Mouse (Mus musculus) intestine, postnatal 0 days (tissue): ENCODE data around the gene Cntn2. TPM values are rescaled to one million over a fixed set of nuclear protein-coding genes. Genes with fewer than 3 reads are reported as not detected.

ENCODE experiments used
- ATAC-seq: fragments of 200-750 bp; cut with Nextera tagmentation; 2 replicates; pipeline ENCODE4 v1.8.0; 2017; ENCODE audit warnings: mild to moderate bottlenecking, moderate TSS enrichment, moderate library complexity
- H3K27ac ChIP-seq: fragments of 300-500 bp; sonication (generic); 2 replicates; pipeline ENCODE4 v1.5.1; 2014; ENCODE audit warnings: mild to moderate bottlenecking, low read depth, low read length, moderate library complexity
- H3K27me3 ChIP-seq: fragments of 300-500 bp; sonication (generic); replicated peaks from 2 replicates; pipeline ENCODE4 v1.6.1; 2014; ENCODE audit warnings: low read length, mixed read lengths; ENCODE audit not compliant: control insufficient read depth, insufficient read depth
- H3K36me3 ChIP-seq: fragments of 300-500 bp; sonication (generic); 2 replicates; pipeline ENCODE4 v1.6.1; 2014; ENCODE audit warnings: mild to moderate bottlenecking, moderate library complexity; ENCODE audit not compliant: control insufficient read depth, insufficient read depth
- H3K4me1 ChIP-seq: fragments of 300-500 bp; sonication (generic); replicated peaks from 2 replicates; pipeline ENCODE4 v1.6.1; 2014; ENCODE audit warnings: antibody characterized with exemption, low read length, mixed read lengths; ENCODE audit not compliant: control insufficient read depth, insufficient read depth
- H3K4me2 ChIP-seq: fragments of 300-500 bp; sonication (generic); replicated peaks from 2 replicates; pipeline ENCODE4 v1.6.1; 2014; ENCODE audit warnings: low read depth, mild to moderate bottlenecking, moderate library complexity
- H3K4me3 ChIP-seq: fragments of 300-500 bp; sonication (generic); 2 replicates; pipeline ENCODE4 v1.5.1; 2014; ENCODE audit warnings: low read depth, low read length
- H3K9ac ChIP-seq: fragments of 300-500 bp; sonication (generic); 2 replicates; pipeline ENCODE4 v1.6.1; 2014; ENCODE audit warnings: mild to moderate bottlenecking, low read depth, low read length
- H3K9me3 ChIP-seq: fragments of 300-500 bp; sonication (generic); 2 replicates; pipeline ENCODE4 v1.6.1; 2016; ENCODE audit warnings: mixed run types; ENCODE audit not compliant: control insufficient read depth
- CTCF ChIP-seq: sonication (generic); IDR thresholded peaks from 2 replicates; pipeline ENCODE4 v1.5.1; 2016; ENCODE audit warnings: low read depth, mild to moderate bottlenecking, control low read depth, antibody characterized with exemption, moderate library complexity
- WGBS: fragments of 180-500 bp; shearing (Covaris S2); extraction: QIAGEN DNeasy Blood & Tissue Kit; methylation state at CpG from one replicate; pipeline ENCODE4 v1.1.7; 2014; 5-methylcytosine and 5-hydroxymethylcytosine counted together
- polyA plus RNA-seq: library from polyadenylated mRNA; unstranded; fragments of >200 nt; fragmentation: Nextera tagmentation; extraction: Ambion mirVana; gene quantifications from 2 replicates; pipeline ENCODE4 v1.2.1, GENCODE M21; 2015

Gene Cntn2
- polyA plus RNA-seq = 0.14 and 0.29 TPM in 2 replicates

DNA sequence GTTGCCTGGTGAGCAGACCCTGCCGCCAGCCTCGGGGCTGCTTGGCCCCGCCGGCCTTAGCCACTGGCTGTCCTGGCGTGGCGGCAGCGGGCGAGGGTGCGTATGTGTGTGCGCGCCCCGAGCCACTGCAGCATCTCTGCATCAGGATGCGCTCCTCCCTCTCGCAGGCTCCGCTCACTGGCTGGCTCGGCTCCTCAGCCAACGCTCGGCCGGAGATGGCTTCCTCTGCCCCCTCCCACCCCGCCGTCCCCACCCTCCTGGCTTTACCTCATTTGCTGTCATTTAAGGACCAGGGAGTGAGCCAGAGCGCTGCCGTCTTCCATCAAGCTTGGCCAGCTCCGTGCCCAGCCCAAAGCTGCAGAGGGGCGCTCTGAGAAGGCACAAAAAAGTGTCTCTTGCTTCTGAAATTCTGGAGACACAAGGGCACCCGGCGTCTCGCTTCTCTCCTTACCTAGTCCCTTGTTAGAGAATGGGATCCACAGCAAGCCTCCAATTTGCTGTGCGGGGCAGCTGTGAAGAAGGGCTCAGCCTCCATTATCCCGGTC lies at the start of gene Cntn2:
Cntn2 (minus strand) TSS at position 495 of the 545 bp plus-strand sequence.
- TF ChIP-seq CTCF = no peak
- 5% methylated on average over 30 of the region's 30 CpGs for WGBS
- Histone ChIP-seq H3K4me2 (0 out of 2 replicates have a peak within 1 kb of the TSS, but pooled peaks have one; percentile 17), H3K36me3 (no peaks in the 10 kb centered on the region), H3K9ac (no peak within 1 kb of the TSS), H3K9me3 (no peaks in the 10 kb centered on the region), H3K27me3 (peaks cover 25% of the 10 kb centered on the region), H3K27ac (no peak within 1 kb of the TSS), H3K4me3 (no peak within 1 kb of the TSS), H3K4me1 (no peaks in the 10 kb centered on the region; the same call in 1 of the 2 replicates)
- ATAC-seq = no peak

DNA sequence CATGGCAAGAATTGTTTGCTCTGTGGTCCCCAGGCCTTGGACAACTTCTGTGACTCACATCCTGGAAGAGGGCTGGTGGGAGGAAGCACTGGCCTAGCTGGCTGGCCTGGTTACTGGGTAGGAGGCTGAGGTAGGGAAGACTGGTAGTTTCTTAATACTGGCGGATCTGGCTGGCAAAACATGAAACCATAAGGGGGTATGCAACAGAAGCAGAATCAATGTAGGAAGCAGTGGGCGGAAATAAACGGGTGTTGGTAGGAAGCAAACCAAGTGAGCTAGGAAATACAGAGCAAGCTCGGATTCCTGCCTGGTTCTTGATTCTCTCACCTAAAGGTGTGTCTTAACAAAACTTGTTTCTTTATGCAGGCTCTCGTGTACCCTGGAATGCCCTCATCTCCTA lies 49.1 kb upstream of the Cntn2 start:
- H3K27ac ChIP-seq = no peak overlapping the region
- H3K4me1 ChIP-seq = no peaks in the 10 kb centered on the region
- no peak overlapping the region for H3K9ac ChIP-seq
- 81% methylated on average over 5 of the region's 5 CpGs for WGBS
- no peak overlapping the region for H3K4me3 ChIP-seq
- no peaks in the 10 kb centered on the region for H3K27me3 ChIP-seq
- H3K9me3 ChIP-seq = no peaks in the 10 kb centered on the region
- no peak overlapping the region for H3K4me2 ChIP-seq
- no peak for TF ChIP-seq CTCF
- no peaks in the 10 kb centered on the region for H3K36me3 ChIP-seq
- no peak for ATAC-seq

DNA sequence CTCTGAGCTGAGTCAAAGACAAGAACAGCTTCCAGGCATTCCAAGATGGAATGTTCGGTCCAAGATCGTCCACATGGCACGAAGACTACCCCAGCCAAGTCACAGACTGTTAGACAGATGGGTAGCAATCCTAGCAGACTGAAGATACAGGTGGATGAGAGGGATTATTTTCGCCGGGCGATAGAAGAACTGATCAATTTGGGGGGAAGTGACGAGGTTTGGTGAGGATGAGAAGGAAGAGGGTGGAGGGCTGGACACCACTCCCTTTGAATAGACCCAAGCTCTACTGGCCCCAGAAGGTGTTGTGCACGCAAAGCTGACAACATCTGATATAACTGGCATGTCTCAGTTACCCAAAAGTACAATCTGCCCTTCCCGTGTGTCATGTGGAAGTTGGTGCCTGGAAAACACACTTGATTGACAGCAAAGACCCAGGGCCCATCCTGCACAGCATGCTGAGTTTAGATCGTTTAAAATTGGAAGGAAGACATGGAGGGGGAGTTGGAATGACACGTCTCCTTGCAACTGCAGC lies 48.4 kb upstream of the Cntn2 start:
- 83% methylated on average over 11 of the region's 11 CpGs for WGBS
- no peaks in the 10 kb centered on the region for H3K9me3 ChIP-seq

DNA sequence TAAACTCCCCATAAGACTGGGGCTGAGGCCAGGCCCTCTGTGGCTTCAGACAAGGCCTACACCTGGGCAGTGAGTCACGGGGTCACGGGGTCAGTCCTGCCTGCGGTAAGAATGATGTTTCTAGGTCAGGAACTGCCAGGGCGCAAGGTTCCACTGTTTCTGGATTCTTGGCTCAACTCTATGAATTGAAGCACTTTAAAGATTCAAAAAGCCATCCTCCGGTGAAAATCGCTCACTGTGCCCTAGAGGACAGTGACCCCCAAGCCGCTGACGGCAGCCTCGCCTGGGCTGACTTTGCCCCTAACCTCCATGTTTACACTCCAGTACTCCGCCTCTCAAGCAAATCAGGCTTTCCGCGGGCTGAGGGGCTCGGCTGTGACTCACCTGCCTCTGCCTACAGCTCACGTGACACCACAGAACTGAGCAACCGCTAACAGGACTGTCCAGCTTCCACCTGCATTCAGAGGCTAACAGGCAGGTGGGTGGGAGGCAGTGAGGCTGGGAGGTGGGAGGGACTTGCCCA lies 43.7 kb upstream of the Cntn2 start:
- Histone ChIP-seq H3K9ac (no peak overlapping the region), H3K9me3 (no peaks in the 10 kb centered on the region), H3K4me3 (peak overlapping the region; percentile 11; the same call in 1 of the 2 replicates), H3K36me3 (no peaks in the 10 kb centered on the region), H3K4me1 (no peaks in the 10 kb centered on the region), H3K4me2 (peak overlapping the region; percentile 54), H3K27ac (peak overlapping the region; percentile 76), H3K27me3 (no peaks in the 10 kb centered on the region)
- no peak for TF ChIP-seq CTCF
- WGBS = 17% methylated on average over 15 of the region's 15 CpGs
- ATAC-seq = peak; percentile 86

More for the DNA sequence above, 48.4 kb upstream of the Cntn2 start:
- H3K27me3 ChIP-seq = no peaks in the 10 kb centered on the region
- no peak overlapping the region for H3K27ac ChIP-seq
- no peak for TF ChIP-seq CTCF
- H3K9ac ChIP-seq = no peak overlapping the region
- no peak overlapping the region for H3K4me2 ChIP-seq
- H3K4me3 ChIP-seq = no peak overlapping the region
- H3K36me3 ChIP-seq = no peaks in the 10 kb centered on the region
- no peaks in the 10 kb centered on the region for H3K4me1 ChIP-seq
- ATAC-seq = no peak

DNA sequence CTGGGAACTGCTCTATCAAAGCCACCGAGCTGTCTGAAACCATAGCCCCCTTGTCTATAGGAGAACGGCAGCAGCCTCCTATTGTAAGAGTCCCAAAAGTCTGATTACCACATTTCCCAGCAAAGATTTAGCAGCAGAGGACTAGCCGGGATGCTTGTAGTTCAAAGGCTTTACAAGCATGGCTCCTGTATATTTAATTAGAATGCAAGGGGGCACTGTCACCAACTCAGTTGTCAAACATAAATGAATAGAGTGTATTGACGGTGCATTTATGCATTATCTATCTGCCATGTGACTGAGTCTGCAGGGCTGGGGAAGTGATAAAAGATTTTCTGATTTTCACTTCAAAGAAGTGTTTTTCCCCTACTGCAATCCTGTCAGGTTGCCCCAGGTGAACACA lies 42.3 kb upstream of the Cntn2 start:
- TF ChIP-seq CTCF = no peak
- Histone ChIP-seq H3K36me3 (no peaks in the 10 kb centered on the region), H3K4me3 (no peak overlapping the region), H3K4me1 (no peaks in the 10 kb centered on the region), H3K27ac (no peak overlapping the region), H3K4me2 (no peak overlapping the region), H3K9me3 (no peaks in the 10 kb centered on the region), H3K27me3 (no peaks in the 10 kb centered on the region), H3K9ac (no peak overlapping the region)
- no peak for ATAC-seq
- 69% methylated on average over 4 of the region's 4 CpGs for WGBS

DNA sequence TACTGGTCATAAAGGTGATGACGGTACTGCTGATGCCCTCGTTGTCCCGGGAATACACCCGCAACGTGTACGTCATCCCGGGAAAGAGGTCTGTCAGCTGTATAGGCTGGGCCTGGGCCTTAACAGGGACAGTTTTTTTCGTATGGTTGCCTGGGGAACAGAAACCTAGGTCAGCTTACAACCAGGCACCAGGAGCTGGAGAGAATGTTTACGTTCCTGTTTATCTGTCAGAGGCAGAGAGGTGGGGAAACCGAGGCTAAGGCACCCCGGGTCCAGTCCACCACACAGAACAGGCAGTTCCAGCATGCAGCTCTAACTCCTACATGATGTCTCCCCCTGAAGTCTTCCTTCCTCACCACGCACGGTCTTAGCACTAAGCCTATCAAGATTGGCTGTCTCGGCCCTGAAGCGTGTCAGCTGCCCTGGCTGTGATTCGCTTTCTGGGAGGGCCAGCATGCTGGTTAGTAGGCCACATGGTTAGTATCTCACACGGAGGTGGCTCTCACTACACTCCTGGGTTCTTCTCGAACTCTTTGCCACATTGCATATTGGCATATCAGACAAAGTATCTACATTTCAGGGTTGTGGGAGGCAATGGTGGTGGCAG lies 40.0 kb upstream of the Cntn2 start:
- H3K4me3 ChIP-seq = no peak overlapping the region
- no peaks in the 10 kb centered on the region for H3K27me3 ChIP-seq
- H3K36me3 ChIP-seq = no peaks in the 10 kb centered on the region
- no peaks in the 10 kb centered on the region for H3K9me3 ChIP-seq
- no peaks in the 10 kb centered on the region for H3K4me1 ChIP-seq
- no peak overlapping the region for H3K4me2 ChIP-seq
- TF ChIP-seq CTCF = no peak
- H3K27ac ChIP-seq = no peak overlapping the region
- no peak overlapping the region for H3K9ac ChIP-seq
- no peak for ATAC-seq
- WGBS = 78% methylated on average over 18 of the region's 18 CpGs
